Mouse (Mus musculus) G1E (cell line): ENCODE results near the gene Golm1.

Experiments
- CTCF ChIP-seq: IDR thresholded peaks from 2 replicates; pipeline ENCODE4 v1.5.1; 2012; ENCODE audit warnings: low read depth, low read length, inconsistent platforms, mixed read lengths
- GATA1 ChIP-seq: IDR thresholded peaks from 2 replicates; pipeline ENCODE4 v1.6.1; 2012; ENCODE audit warnings: borderline replicate concordance, low read length, inconsistent platforms, mixed read lengths
- TAL1 ChIP-seq: conservative IDR thresholded peaks from 2 replicates; pipeline ENCODE4 v1.6.1; 2012; ENCODE audit warnings: low read depth, low read length, inconsistent platforms, mixed read lengths

GRCm38 (mm10) chr13:59674761-59675150, 855 bp downstream of the Golm1 start:
- TF ChIP-seq GATA1 (no peak), CTCF (no peak), TAL1 (no peak)
